Mouse (Mus musculus): ENCODE measurements around the gene Anapc7.

DNA sequence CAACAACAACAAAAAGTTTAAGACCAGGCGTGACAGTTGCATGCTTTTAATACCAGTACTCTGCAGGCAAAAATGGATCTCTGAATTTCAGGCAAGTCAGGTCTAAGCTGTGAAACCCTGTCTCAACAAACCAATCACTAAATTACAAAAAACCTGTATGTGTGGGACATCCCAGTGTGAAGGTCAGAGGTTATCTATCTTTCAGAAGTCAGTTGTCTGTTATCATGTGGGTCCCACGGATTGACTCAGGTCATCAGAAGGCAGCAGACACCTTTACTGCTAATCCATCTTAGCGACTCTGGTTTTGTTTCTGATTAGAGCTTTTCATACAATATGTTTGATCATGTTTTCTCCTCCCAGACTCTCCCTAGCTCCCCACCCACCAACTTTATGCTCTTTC lies 54.6 kb downstream of the Anapc7 start:
- no peak for TF ChIP-seq CTCF (IDR thresholded peaks at IDR 0.05; ENCODE audit: borderline replicate concordance, insufficient read depth, low read depth, low read length)
- TF ChIP-seq POLR2A (IDR thresholded peaks at IDR 0.05; ENCODE audit: borderline replicate concordance, insufficient read depth, low read length): no peak

Data from cerebellum, adult 2 months (tissue).